Mouse (Mus musculus) kidney, embryonic 14.5 days (tissue): ENCODE measurements around the gene 4930568D16Rik. TPM values are rescaled to one million over a fixed set of nuclear protein-coding genes. Genes with fewer than 3 reads are reported as not detected.

Experiments used
- ATAC-seq: fragments of 200-750 bp; cut with Nextera tagmentation; 2 replicates; pipeline ENCODE4 v1.8.0; 2017; ENCODE audit warnings: moderate number of reproducible peaks, mild to moderate bottlenecking, moderate TSS enrichment, moderate library complexity; ENCODE audit not compliant: low FRiP score, low TSS enrichment
- H3K27ac ChIP-seq: fragments of 300-500 bp; sonication (generic); 2 replicates; pipeline ENCODE4 v1.5.1; 2014; ENCODE audit warnings: low read depth, mild to moderate bottlenecking, low read length, moderate library complexity, mixed read lengths
- H3K27me3 ChIP-seq: fragments of 300-500 bp; sonication (generic); 2 replicates; pipeline ENCODE4 v1.6.1; 2014; ENCODE audit warnings: mild to moderate bottlenecking, low read length; ENCODE audit not compliant: control insufficient read depth, insufficient read depth
- H3K36me3 ChIP-seq: fragments of 300-500 bp; sonication (generic); 2 replicates; pipeline ENCODE4 v1.6.1; 2014; ENCODE audit warnings: low read length, mixed read lengths; ENCODE audit not compliant: control insufficient read depth, insufficient read depth
- H3K4me1 ChIP-seq: fragments of 300-500 bp; sonication (generic); 2 replicates; pipeline ENCODE4 v1.6.1; 2014; ENCODE audit warnings: low read length, mixed read lengths; ENCODE audit not compliant: control insufficient read depth, insufficient read depth
- H3K4me2 ChIP-seq: fragments of 300-500 bp; sonication (generic); replicated peaks from 2 replicates; pipeline ENCODE4 v1.6.1; 2014; ENCODE audit warnings: low read depth, mild to moderate bottlenecking, low read length
- H3K4me3 ChIP-seq: fragments of 300-500 bp; sonication (generic); 2 replicates; pipeline ENCODE4 v1.5.1; 2014; ENCODE audit warnings: mild to moderate bottlenecking, low read length
- H3K9ac ChIP-seq: fragments of 300-500 bp; sonication (generic); 2 replicates; pipeline ENCODE4 v1.6.1; 2014; ENCODE audit warnings: low read depth, mild to moderate bottlenecking, low read length, moderate library complexity
- H3K9me3 ChIP-seq: fragments of 300-500 bp; sonication (generic); 2 replicates; pipeline ENCODE4 v1.6.1; 2016; ENCODE audit warnings: low read length; ENCODE audit not compliant: control insufficient read depth
- WGBS: fragments of 180-500 bp; shearing (Covaris S2); extraction: QIAGEN DNeasy Blood & Tissue Kit; methylation state at CpG from one replicate; pipeline ENCODE4 v1.1.7; 2014; 5-methylcytosine and 5-hydroxymethylcytosine counted together
- polyA plus RNA-seq: library from polyadenylated mRNA; unstranded; fragments of >200 nt; fragmentation: Nextera tagmentation; extraction: Ambion mirVana; gene quantifications from 2 replicates; pipeline ENCODE4 v1.2.1, GENCODE M21; 2014

The 4930568D16Rik gene
- polyA plus RNA-seq, 1 experiment from 2014 or later = not detected

DNA sequence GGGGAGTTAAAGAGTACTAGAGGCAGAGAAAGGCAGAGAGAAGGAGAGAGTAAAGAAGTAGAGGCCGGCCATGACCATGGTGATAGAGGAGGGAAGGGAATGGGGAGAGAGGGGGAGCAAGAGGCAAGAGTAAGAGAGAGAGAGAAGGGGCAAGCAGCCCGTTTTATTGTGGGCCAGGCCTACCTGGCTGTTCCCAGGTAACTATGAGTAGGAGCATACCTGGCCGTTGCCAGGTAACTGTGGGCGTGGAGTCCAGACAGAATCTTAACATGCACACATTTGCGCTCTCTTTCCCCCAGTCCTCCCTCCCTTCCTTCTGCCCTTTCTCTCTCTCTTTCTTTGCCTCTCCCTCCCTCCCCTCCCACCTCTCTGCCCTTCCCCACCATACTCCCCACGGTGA lies 39.7 kb upstream of the 4930568D16Rik start:
- no peak overlapping the region for H3K4me3 ChIP-seq
- H3K4me1 ChIP-seq = 0 out of 2 replicates have a peak, but pooled peaks cover 3% of the 10 kb centered on the region
- no peak overlapping the region for H3K4me2 ChIP-seq
- H3K9me3 ChIP-seq = no peaks in the 10 kb centered on the region
- WGBS = 83% methylated on average over 6 of the region's 6 CpGs
- H3K27me3 ChIP-seq = no peaks in the 10 kb centered on the region
- H3K9ac ChIP-seq = no peak overlapping the region
- ATAC-seq = no peak
- peaks cover 5% of the 10 kb centered on the region; the same call in 1 of the 2 replicates for H3K36me3 ChIP-seq
- no peak overlapping the region for H3K27ac ChIP-seq

DNA sequence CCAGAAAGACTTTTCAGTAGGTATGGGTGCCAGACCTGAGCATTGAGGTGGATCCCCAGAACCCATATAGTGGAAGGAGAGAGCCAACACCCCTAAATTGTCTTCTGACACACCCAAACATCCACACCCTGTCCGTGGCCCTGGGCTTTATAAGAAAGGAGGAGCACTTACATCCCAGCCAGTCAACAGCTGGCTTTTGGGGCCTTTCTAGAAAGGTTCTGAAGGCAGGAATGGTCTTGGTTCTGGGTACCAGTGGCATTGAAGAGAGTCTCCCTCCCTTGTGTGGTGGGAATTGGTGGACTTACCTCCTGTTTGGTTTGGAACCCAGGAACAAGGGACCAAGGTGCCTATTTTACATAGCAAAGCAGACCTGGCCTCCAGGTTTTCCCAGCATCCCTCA lies 39.1 kb upstream of the 4930568D16Rik start:
- 0 out of 2 replicates have a peak, but pooled peaks cover 3% of the 10 kb centered on the region for H3K4me1 ChIP-seq
- no peak overlapping the region for H3K4me3 ChIP-seq
- no peak for ATAC-seq
- peaks cover 7% of the 10 kb centered on the region; the same call in 1 of the 2 replicates for H3K36me3 ChIP-seq
- no peak overlapping the region for H3K9ac ChIP-seq
- no peaks in the 10 kb centered on the region for H3K27me3 ChIP-seq
- no peak overlapping the region for H3K27ac ChIP-seq
- 79% methylated on average over 1 of the region's 1 CpGs for WGBS
- no peaks in the 10 kb centered on the region for H3K9me3 ChIP-seq
- no peak overlapping the region for H3K4me2 ChIP-seq

DNA sequence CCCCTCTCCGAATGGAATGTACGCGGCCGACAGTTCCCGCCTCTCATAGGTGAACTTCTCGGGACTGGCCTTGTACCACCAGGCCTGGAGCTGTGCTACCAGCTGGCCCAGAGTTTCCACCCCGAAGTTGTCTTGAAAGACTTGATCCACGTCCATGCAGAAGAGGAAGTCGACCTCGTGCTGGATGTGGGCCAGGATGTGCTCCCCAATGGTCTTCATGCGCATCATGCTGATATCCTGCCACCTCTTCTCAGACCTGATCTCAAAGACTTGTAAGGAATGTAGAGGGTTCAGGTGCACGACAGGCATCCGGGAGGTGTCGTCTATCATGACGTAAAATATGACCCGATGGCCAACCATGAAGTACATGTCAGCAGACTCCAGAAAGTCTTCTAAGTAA lies 34.9 kb upstream of the 4930568D16Rik start:
- no peak overlapping the region for H3K9ac ChIP-seq
- no peak overlapping the region for H3K27ac ChIP-seq
- H3K4me3 ChIP-seq = no peak overlapping the region
- 88% methylated on average over 16 of the region's 16 CpGs for WGBS
- H3K4me1 ChIP-seq = no peaks in the 10 kb centered on the region
- H3K4me2 ChIP-seq = no peak overlapping the region
- H3K36me3 ChIP-seq = peaks cover 11% of the 10 kb centered on the region; the same call in 1 of the 2 replicates
- no peak for ATAC-seq
- H3K27me3 ChIP-seq = no peaks in the 10 kb centered on the region
- no peaks in the 10 kb centered on the region for H3K9me3 ChIP-seq

DNA sequence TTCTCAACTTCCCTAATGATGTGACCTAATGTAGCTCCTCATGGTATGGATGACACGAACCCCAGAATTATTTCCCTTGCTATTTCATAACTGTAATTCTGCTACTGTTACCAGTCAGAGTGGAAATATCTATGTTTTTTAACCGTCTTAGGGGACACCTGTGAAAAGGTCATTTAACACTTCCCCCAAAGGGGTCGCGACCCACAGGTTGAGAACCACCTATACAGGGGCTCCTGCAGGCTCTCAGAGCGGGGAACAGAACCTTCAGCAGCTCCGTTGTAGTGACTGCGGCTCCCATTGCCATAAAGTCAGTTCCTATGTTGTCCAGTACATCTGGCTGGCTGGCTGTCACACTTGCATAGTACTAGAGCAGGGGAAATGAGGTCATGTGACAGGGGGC lies 33.2 kb upstream of the 4930568D16Rik start:
- no peak overlapping the region for H3K4me3 ChIP-seq
- ATAC-seq = no peak
- H3K27ac ChIP-seq = no peak overlapping the region
- 83% methylated on average over 7 of the region's 7 CpGs for WGBS
- no peak overlapping the region for H3K9ac ChIP-seq
- H3K36me3 ChIP-seq = peaks cover 9% of the 10 kb centered on the region; the same call in 1 of the 2 replicates
- H3K4me2 ChIP-seq = no peak overlapping the region
- no peaks in the 10 kb centered on the region for H3K9me3 ChIP-seq
- no peaks in the 10 kb centered on the region for H3K27me3 ChIP-seq
- H3K4me1 ChIP-seq = no peaks in the 10 kb centered on the region

DNA sequence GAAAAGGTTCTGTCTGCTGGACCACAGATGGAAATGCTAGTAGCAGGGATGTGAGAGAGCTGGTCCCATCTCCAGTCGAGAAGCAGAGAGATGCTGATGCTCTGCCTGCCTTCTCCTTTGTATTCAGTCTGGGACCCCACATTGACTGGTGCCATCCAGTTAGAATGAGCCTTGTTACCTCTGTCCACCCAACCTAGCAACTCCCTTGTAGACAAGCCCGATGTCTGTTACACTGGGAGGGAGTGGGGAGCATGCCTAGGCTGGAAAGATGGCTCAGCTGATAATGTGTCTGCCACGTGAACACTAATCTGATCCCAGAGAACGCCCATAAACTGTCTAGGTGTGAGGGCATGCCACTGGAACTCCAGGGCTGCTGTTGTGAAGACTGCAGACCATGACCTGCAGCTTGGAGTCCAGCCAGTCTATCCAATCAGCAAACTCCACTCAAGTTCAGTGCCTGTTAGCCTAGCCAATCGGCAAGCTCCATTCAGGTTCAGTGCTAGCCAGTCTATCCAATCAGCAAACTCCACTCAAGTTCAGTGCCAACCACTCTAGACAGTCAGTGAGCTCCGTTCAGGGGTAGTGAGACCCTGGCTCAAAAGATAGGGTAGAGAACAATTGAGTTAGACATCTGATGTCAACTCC lies 30.8 kb upstream of the 4930568D16Rik start:
- no peak overlapping the region for H3K9ac ChIP-seq
- H3K4me2 ChIP-seq = no peak overlapping the region
- ATAC-seq = peak; percentile 66
- WGBS = 73% methylated on average over 6 of the region's 6 CpGs
- peaks cover 9% of the 10 kb centered on the region; the same call in 1 of the 2 replicates for H3K36me3 ChIP-seq
- H3K9me3 ChIP-seq = no peaks in the 10 kb centered on the region
- H3K4me1 ChIP-seq = no peaks in the 10 kb centered on the region
- H3K27ac ChIP-seq = no peak overlapping the region
- H3K27me3 ChIP-seq = no peaks in the 10 kb centered on the region
- H3K4me3 ChIP-seq = no peak overlapping the region

DNA sequence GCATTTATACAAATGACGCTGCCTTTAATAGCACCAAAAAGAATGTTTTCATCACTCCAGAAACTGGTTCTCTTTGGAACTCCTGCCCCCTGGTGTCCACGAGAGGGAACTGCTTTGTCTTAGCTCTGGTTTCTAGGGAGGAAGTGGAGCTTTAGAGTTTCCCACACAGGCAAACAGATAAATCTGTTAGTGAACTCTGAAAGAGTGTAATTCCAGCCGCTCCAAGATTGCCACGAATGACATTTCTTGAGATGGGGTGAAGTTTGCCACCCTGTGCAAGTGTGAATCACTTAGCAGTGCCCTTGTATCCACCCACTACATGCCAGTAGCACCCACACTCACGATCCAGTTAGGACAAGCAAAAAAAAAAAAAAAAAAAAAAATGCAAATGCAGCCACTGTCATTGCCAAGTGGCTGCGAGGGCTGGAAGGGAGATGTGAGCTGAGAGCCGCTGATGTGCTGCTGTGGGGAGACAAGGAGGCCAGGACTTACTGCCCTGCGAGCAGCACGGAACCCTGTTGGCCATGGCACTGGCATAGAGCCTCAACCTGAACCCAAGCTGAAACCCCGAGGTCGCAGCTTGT lies 30.2 kb upstream of the 4930568D16Rik start:
- peak; percentile 49 for ATAC-seq
- no peak overlapping the region for H3K9ac ChIP-seq

DNA sequence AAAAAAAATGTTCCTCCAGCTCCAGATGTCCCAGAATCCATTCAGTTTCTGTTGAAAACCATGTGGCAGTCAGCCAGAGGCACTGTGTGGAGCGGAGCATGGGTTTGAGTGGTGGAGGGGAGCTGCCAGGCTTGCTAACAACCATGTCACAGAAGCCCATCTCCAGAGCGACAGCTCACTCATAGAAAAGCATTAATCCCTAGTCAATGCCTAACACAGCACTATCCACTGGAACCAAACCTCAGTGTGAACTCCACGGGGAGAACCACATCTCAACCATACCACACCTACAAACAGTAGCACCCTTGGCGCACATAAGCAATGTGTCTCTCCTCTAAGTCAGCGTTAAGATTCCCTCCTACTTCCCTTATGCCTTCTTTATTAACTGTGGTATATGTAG lies 29.6 kb upstream of the 4930568D16Rik start, which contains the start of gene 4930402F06Rik:
TSS of gene 4930402F06Rik (minus strand) at position 80 of the 400 bp plus-strand sequence.
- no peaks in the 10 kb centered on the region for H3K4me1 ChIP-seq
- H3K4me3 ChIP-seq = no peak within 1 kb of the TSS
- WGBS = 77% methylated on average over 5 of the region's 5 CpGs
- ATAC-seq = no peak
- H3K27me3 ChIP-seq = no peaks in the 10 kb centered on the region
- H3K4me2 ChIP-seq = no peak within 1 kb of the TSS
- H3K9ac ChIP-seq = no peak within 1 kb of the TSS
- peaks cover 4% of the 10 kb centered on the region; the same call in 1 of the 2 replicates for H3K36me3 ChIP-seq
- no peak within 1 kb of the TSS for H3K27ac ChIP-seq
- H3K9me3 ChIP-seq = no peaks in the 10 kb centered on the region

More for the DNA sequence above, 30.2 kb upstream of the 4930568D16Rik start:
- Histone ChIP-seq H3K9me3 (no peaks in the 10 kb centered on the region), H3K27ac (no peak overlapping the region), H3K4me3 (no peak overlapping the region), H3K4me1 (no peaks in the 10 kb centered on the region), H3K27me3 (no peaks in the 10 kb centered on the region), H3K4me2 (no peak overlapping the region), H3K36me3 (peaks cover 9% of the 10 kb centered on the region; the same call in 1 of the 2 replicates)
- 52% methylated on average over 11 of the region's 11 CpGs for WGBS

DNA sequence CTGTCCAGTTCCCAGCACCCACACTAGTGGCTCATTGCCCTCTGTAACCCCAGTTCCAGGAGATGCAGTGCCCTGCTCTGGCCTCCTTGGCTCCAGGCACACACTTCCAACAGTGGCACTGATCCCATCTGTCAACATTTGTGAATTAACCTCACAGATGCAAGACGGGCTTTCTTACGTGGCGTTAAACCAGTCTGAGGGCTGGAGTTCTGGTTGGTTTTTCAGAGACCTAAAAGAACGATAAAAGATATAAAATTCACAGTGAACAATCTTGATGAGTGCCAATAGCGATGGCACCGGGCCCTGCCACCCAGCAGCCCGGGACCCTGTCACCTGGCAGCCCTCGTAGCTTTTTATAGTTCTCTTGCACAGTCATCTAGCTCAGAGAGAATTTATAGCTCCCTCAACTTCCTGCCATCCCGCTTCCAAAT lies 17.9 kb upstream of the 4930568D16Rik start:
- no peaks in the 10 kb centered on the region for H3K9me3 ChIP-seq
- no peak for ATAC-seq
- H3K4me2 ChIP-seq = no peak overlapping the region
- H3K9ac ChIP-seq = no peak overlapping the region
- no peak overlapping the region for H3K4me3 ChIP-seq
- no peak overlapping the region for H3K27ac ChIP-seq
- WGBS = 47% methylated on average over 9 of the region's 9 CpGs
- no peaks in the 10 kb centered on the region for H3K27me3 ChIP-seq
- no peaks in the 10 kb centered on the region for H3K36me3 ChIP-seq
- H3K4me1 ChIP-seq = no peaks in the 10 kb centered on the region

DNA sequence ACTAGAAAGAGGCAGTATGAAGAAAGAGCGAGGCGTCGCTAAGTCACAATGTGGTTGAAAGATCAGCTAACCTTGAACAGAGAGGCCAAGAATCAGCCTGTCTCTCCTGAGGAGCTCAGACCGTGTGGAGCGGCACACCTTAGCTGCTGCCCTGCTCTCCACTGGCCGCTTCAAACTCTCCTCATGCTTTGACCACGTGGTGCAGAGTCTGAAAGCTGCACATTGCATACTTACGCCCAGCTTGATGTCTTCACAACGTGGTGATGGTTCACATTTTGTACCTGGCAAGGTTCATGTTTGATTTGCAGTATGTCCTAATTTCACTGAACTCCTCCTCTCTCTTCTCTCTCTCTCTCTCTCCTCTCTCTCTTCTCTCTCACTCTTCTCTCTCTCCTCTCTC lies 11.8 kb upstream of the 4930568D16Rik start:
- Histone ChIP-seq H3K36me3 (no peaks in the 10 kb centered on the region), H3K4me3 (no peak overlapping the region), H3K4me1 (no peaks in the 10 kb centered on the region), H3K27ac (no peak overlapping the region), H3K9ac (no peak overlapping the region), H3K4me2 (no peak overlapping the region), H3K27me3 (no peaks in the 10 kb centered on the region), H3K9me3 (no peaks in the 10 kb centered on the region)
- WGBS = 74% methylated on average over 9 of the region's 9 CpGs
- ATAC-seq = no peak
